Mouse (Mus musculus) limb, embryonic 14.5 days (tissue): ENCODE measurements around the gene Cat. TPM values are rescaled to one million over a fixed set of nuclear protein-coding genes. Genes with fewer than 3 reads are reported as not detected.

Source experiments
- ATAC-seq: fragments of 200-750 bp; cut with Nextera tagmentation; 2 replicates; pipeline ENCODE4 v1.8.0; 2017; ENCODE audit warnings: low read depth, moderate number of reproducible peaks, moderate TSS enrichment; ENCODE audit not compliant: low FRiP score
- DNase-seq: peaks from one replicate; pipeline ENCODE4 v3.0.0-alpha.2; 2015; ENCODE audit warnings: low spot score
- H3K27ac ChIP-seq: fragments of 300-500 bp; sonication (generic); replicated peaks from 2 replicates; pipeline ENCODE4 v1.5.1; 2014; ENCODE audit warnings: low read depth, mild to moderate bottlenecking, low read length, moderate library complexity, mixed read lengths
- H3K27me3 ChIP-seq: fragments of 300-500 bp; sonication (generic); 2 replicates; pipeline ENCODE4 v1.6.1; 2014; ENCODE audit warnings: low read length, mixed read lengths; ENCODE audit not compliant: control insufficient read depth, insufficient read depth
- H3K36me3 ChIP-seq: fragments of 300-500 bp; sonication (generic); 2 replicates; pipeline ENCODE4 v1.6.1; 2014; ENCODE audit warnings: mild to moderate bottlenecking, low read length, moderate library complexity, mixed read lengths; ENCODE audit not compliant: control insufficient read depth, insufficient read depth
- H3K4me1 ChIP-seq: fragments of 300-500 bp; sonication (generic); 2 replicates; pipeline ENCODE4 v1.6.1; 2014; ENCODE audit warnings: antibody characterized with exemption, low read length, mixed read lengths; ENCODE audit not compliant: control insufficient read depth, insufficient read depth
- H3K4me2 ChIP-seq: fragments of 300-500 bp; sonication (generic); replicated peaks from 2 replicates; pipeline ENCODE4 v1.6.1; 2014; ENCODE audit warnings: low read depth, mild to moderate bottlenecking, low read length, moderate library complexity; ENCODE audit not compliant: severe bottlenecking
- H3K4me3 ChIP-seq: fragments of 300-500 bp; sonication (generic); replicated peaks from 2 replicates; pipeline ENCODE4 v1.5.1; 2014; ENCODE audit warnings: low read length
- H3K9ac ChIP-seq: fragments of 300-500 bp; sonication (generic); 2 replicates; pipeline ENCODE4 v1.6.1; 2014; ENCODE audit warnings: mild to moderate bottlenecking, low read depth, low read length, moderate library complexity; ENCODE audit not compliant: severe bottlenecking
- H3K9me3 ChIP-seq: fragments of 300-500 bp; sonication (generic); 2 replicates; pipeline ENCODE4 v1.6.1; 2016; ENCODE audit warnings: low read length; ENCODE audit not compliant: control insufficient read depth
- POLR2A ChIP-seq: fragments of 200-500 bp; IDR thresholded peaks from 2 replicates; pipeline ENCODE4 v1.8.0; 2012; ENCODE audit warnings: inconsistent platforms, mild to moderate bottlenecking, moderate library complexity, borderline replicate concordance; ENCODE audit not compliant: insufficient read depth, insufficient read length; ENCODE audit errors: extremely low read depth
- WGBS: fragments of 180-500 bp; shearing (Covaris S2); extraction: QIAGEN DNeasy Blood & Tissue Kit; methylation state at CpG from one replicate; pipeline ENCODE4 v1.1.7; 2014; 5-methylcytosine and 5-hydroxymethylcytosine counted together
- polyA plus RNA-seq, 2 experiments: library from polyadenylated mRNA; depleted of rRNA in 1 of 2; stranded (reverse) in 1 of 2; unstranded in 1 of 2; fragments of >200 nt; fragmentation: Nextera tagmentation in 1 of 2; extraction: Ambion mirVana in 1 of 2; gene quantifications; 2 replicates each; pipeline versions ENCODE4 v1.2.1 to v1.2.3; 2012 to 2014

The Cat gene
- polyA plus RNA-seq, 2 experiments = 56.3 to 82.3 TPM

DNA sequence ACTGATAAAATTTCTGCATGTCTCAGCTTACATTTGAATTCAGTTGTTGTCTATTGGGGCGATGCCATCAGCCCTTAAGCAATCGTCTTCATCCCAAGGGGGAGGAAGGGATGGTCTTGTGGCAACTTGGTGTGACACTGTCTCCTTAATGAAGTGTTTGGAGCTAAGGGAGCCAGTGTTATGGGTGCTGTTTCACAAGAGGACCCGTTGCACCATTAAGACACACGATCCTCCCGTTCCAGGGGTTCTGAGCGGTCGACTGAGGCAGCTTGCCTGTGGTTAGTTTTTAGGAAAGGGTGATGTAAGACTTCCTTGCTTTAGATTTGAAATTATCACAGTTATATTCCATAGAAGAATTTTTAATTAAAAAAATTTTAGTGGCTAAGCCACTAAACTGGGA, 35.1 kb downstream of the Cat start:
- Histone ChIP-seq H3K9me3 (no peaks in the 10 kb centered on the region), H3K9ac (no peak overlapping the region), H3K27ac (no peak overlapping the region), H3K4me3 (no peak overlapping the region), H3K4me1 (no peaks in the 10 kb centered on the region), H3K27me3 (no peaks in the 10 kb centered on the region), H3K4me2 (no peak overlapping the region), H3K36me3 (peaks cover 21% of the 10 kb centered on the region)
- ATAC-seq = no peak
- WGBS = 71% methylated on average over 7 of the region's 7 CpGs
- no peak for TF ChIP-seq POLR2A
- DNase-seq = no peak

- no peak for ATAC-seq
- no peak for DNase-seq
Observed at GRCm38 (mm10) chr2:103448947-103449560, 35.9 kb downstream of the Cat start.

GRCm38 (mm10) chr2:103446326-103446725, 38.6 kb downstream of the Cat start:
- ATAC-seq = no peak
- WGBS = 85% methylated on average over 6 of the region's 6 CpGs

More at GRCm38 (mm10) chr2:103448947-103449560, 35.9 kb downstream of the Cat start:
- H3K27me3 ChIP-seq = no peaks in the 10 kb centered on the region
- H3K9me3 ChIP-seq = no peaks in the 10 kb centered on the region
- no peak overlapping the region for H3K4me3 ChIP-seq
- TF ChIP-seq POLR2A = no peak
- no peak overlapping the region for H3K27ac ChIP-seq
- H3K4me1 ChIP-seq = no peaks in the 10 kb centered on the region
- H3K9ac ChIP-seq = no peak overlapping the region
- no peak overlapping the region for H3K4me2 ChIP-seq
- H3K36me3 ChIP-seq = peaks cover 13% of the 10 kb centered on the region
- whole genome bisulfite sequencing = 55% methylated on average over 14 of the region's 14 CpGs

GRCm38 (mm10) chr2:103445776-103446175, 39.2 kb downstream of the Cat start:
- H3K36me3 ChIP-seq = no peaks in the 10 kb centered on the region
- 62% methylated on average over 6 of the region's 6 CpGs for WGBS
- no peaks in the 10 kb centered on the region for H3K9me3 ChIP-seq
- H3K27me3 ChIP-seq = no peaks in the 10 kb centered on the region
- no peak overlapping the region for H3K4me2 ChIP-seq
- no peak for ATAC-seq
- TF ChIP-seq POLR2A = no peak
- no peak overlapping the region for H3K27ac ChIP-seq
- DNase-seq = peak; percentile 37
- H3K4me1 ChIP-seq = no peaks in the 10 kb centered on the region
- H3K9ac ChIP-seq = no peak overlapping the region
- H3K4me3 ChIP-seq = no peak overlapping the region

More at GRCm38 (mm10) chr2:103446326-103446725, 38.6 kb downstream of the Cat start:
- Histone ChIP-seq H3K27ac (no peak overlapping the region), H3K4me2 (no peak overlapping the region), H3K27me3 (no peaks in the 10 kb centered on the region), H3K4me3 (no peak overlapping the region), H3K9ac (no peak overlapping the region), H3K4me1 (no peaks in the 10 kb centered on the region), H3K36me3 (no peaks in the 10 kb centered on the region), H3K9me3 (no peaks in the 10 kb centered on the region)
- DNase-seq = no peak
- TF ChIP-seq POLR2A = no peak

DNA sequence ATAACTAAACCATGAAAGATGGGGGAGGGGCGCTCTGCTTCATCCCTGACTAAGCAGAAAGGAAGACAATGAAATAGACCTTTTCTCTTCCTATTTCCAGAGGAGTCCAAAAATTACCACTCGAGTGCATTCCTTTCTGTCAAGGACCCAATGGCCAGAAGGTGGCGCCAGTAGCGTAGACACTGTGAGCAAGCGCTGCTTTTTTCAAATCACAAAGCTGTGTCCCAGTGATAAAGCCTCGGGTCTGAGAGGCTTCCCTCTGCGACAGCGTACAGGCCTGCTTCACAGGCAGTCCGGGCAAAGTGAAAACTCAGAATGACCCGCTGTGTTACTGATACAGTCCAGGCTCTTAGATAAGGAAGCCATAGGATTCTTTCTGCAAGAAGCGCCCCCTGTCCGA, 45.2 kb downstream of the Cat start:
- 2% methylated on average over 12 of the region's 12 CpGs for WGBS
- H3K9me3 ChIP-seq = no peaks in the 10 kb centered on the region
- 0 out of 2 replicates have a peak overlapping the region, but pooled peaks have one; percentile 7 for H3K4me3 ChIP-seq
- TF ChIP-seq POLR2A = peak; percentile 45; the same call in 1 of the 2 replicates
- H3K4me1 ChIP-seq = peaks cover 9% of the 10 kb centered on the region; the same call in 1 of the 2 replicates
- H3K4me2 ChIP-seq = peak overlapping the region; percentile 34
- no peak overlapping the region for H3K27ac ChIP-seq
- ATAC-seq (peak; percentile 56; the same call in 1 of the 2 replicates), DNase-seq (peak; percentile 81)
- H3K36me3 ChIP-seq = no peaks in the 10 kb centered on the region
- no peaks in the 10 kb centered on the region for H3K27me3 ChIP-seq
- H3K9ac ChIP-seq = peak overlapping the region; percentile 28; the same call in 1 of the 2 replicates
